Mouse (Mus musculus): ENCODE results near the gene Gpr107. TPM values are rescaled to one million over a fixed set of nuclear protein-coding genes. Genes with fewer than 3 reads are reported as not detected.
"Not testable (repeated sequence)": the region's sequence is repeated elsewhere in the genome, so short reads cannot be mapped to it uniquely, and the experiment has no call there.

Gene Gpr107
- polyA plus RNA-seq, 1 experiment from 2014 or later, result 9.8 TPM

DNA sequence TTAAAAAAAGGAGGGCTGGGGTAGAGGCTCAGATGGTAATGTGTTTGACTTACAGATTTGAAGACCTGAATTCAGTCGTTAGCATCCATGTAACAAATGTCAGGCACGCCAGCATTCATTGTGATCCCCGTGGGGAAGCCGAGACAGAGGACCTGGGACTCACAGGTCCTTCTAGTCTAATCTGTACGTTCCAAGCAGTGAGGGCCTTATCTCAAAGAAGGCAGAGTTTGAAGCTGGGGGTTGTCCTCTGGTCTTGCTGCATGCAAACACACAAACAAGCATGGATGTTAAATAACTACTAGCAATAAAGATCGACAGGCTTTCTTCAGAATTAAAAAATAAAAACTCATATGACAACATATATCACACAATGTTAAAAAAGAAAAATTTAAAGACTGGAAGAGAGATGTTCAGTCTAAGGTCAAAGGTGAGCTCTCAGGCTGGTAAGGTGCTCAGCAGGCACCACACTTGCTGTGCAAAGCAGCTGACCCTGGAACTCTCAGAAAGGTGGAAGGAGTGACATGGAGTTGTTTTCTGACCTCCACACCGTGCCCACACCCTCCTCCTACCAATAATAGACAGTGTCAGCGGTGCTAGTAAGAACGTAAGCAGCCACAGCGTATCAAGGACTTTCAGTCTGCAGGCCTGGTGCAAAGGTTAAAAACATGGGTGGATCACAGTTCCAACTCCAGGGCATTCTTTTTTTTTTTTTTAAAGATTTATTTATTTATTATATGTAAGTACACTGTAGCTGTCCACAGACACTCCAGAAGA is 8.2 kb downstream of the Gpr107 start:
- Histone ChIP-seq H3K4me3 (ENCODE audit: low read depth, low read length) (no peak overlapping the region), H3K4me1 (ENCODE audit: insufficient read depth) (peaks cover 23% of the 10 kb centered on the region), H3K27ac (ENCODE audit: low read depth) (no peak overlapping the region), H3K36me3 (replicated peaks; ENCODE audit: insufficient read depth, low read length) (no peaks in the 10 kb centered on the region; the same call in 1 of the 2 replicates), H3K9me3 (ENCODE audit: low read length) (no peaks in the 10 kb centered on the region), H3K4me2 (ENCODE audit: low read depth, low read length) (no peak overlapping the region), H3K27me3 (ENCODE audit: insufficient read depth, low read length) (no peaks in the 10 kb centered on the region), H3K9ac (replicated peaks) (no peak overlapping the region)
- ATAC-seq, result peak; percentile 51
- DNase-seq, result no peak
- TF ChIP-seq EP300 (IDR thresholded peaks at IDR 0.05; ENCODE audit: low read depth) (peak; percentile 54), CTCF (IDR thresholded peaks at IDR 0.05; ENCODE audit: low read depth) (no peak)
- 53% methylated on average over 10 of the region's 10 CpGs for WGBS (ENCODE audit: insufficient replicate concordance)

GRCm38 (mm10) chr2:31161620-31162019 is 9.5 kb downstream of the Gpr107 start:
- Histone ChIP-seq H3K9ac (replicated peaks) (no peak overlapping the region), H3K9me3 (ENCODE audit: low read length) (no peaks in the 10 kb centered on the region), H3K4me3 (ENCODE audit: low read depth, low read length) (no peak overlapping the region), H3K36me3 (replicated peaks; ENCODE audit: insufficient read depth, low read length) (no peaks in the 10 kb centered on the region; the same call in 1 of the 2 replicates), H3K4me1 (ENCODE audit: insufficient read depth) (peaks cover 26% of the 10 kb centered on the region), H3K4me2 (ENCODE audit: low read depth, low read length) (no peak overlapping the region), H3K27me3 (ENCODE audit: insufficient read depth, low read length) (no peaks in the 10 kb centered on the region), H3K27ac (ENCODE audit: low read depth) (no peak overlapping the region)
- DNase-seq, result no peak
- ATAC-seq, result no peak
- 73% methylated on average over 4 of the region's 4 CpGs for WGBS (ENCODE audit: insufficient replicate concordance)
- TF ChIP-seq CTCF (IDR thresholded peaks at IDR 0.05; ENCODE audit: low read depth), result no peak
- TF ChIP-seq EP300 (IDR thresholded peaks at IDR 0.05; ENCODE audit: low read depth), result no peak

- TF ChIP-seq CTCF (IDR thresholded peaks at IDR 0.05; ENCODE audit: low read depth) (no peak), EP300 (IDR thresholded peaks at IDR 0.05; ENCODE audit: low read depth) (no peak)
- ATAC-seq (no peak), DNase-seq (no peak)
- Histone ChIP-seq H3K4me2 (ENCODE audit: low read depth, low read length) (no peak overlapping the region), H3K9me3 (ENCODE audit: low read length) (no peaks in the 10 kb centered on the region), H3K4me3 (ENCODE audit: low read depth, low read length) (no peak overlapping the region), H3K36me3 (replicated peaks; ENCODE audit: insufficient read depth, low read length) (peaks cover 10% of the 10 kb centered on the region), H3K27ac (ENCODE audit: low read depth) (0 out of 2 replicates have a peak overlapping the region, but pooled peaks have one; percentile 16), H3K4me1 (ENCODE audit: insufficient read depth) (peaks cover 19% of the 10 kb centered on the region), H3K27me3 (ENCODE audit: insufficient read depth, low read length) (no peaks in the 10 kb centered on the region), H3K9ac (replicated peaks) (no peak overlapping the region)
- WGBS (ENCODE audit: insufficient replicate concordance), result 73% methylated on average over 11 of the region's 11 CpGs
Measured at GRCm38 (mm10) chr2:31163361-31164118, 11.4 kb downstream of the Gpr107 start.

GRCm38 (mm10) chr2:31164841-31165455 is 12.8 kb downstream of the Gpr107 start:
- no peak for DNase-seq
- ATAC-seq, result no peak
- Histone ChIP-seq H3K36me3 (replicated peaks; ENCODE audit: insufficient read depth, low read length) (peaks cover 22% of the 10 kb centered on the region), H3K4me1 (ENCODE audit: insufficient read depth) (peaks cover 12% of the 10 kb centered on the region), H3K27me3 (ENCODE audit: insufficient read depth, low read length) (no peaks in the 10 kb centered on the region), H3K27ac (ENCODE audit: low read depth) (peak overlapping the region; percentile 35; the same call in 1 of the 2 replicates), H3K4me2 (ENCODE audit: low read depth, low read length) (no peak overlapping the region), H3K9me3 (ENCODE audit: low read length) (no peaks in the 10 kb centered on the region), H3K9ac (replicated peaks) (no peak overlapping the region), H3K4me3 (ENCODE audit: low read depth, low read length) (no peak overlapping the region)
- TF ChIP-seq CTCF (IDR thresholded peaks at IDR 0.05; ENCODE audit: low read depth) (no peak), EP300 (IDR thresholded peaks at IDR 0.05; ENCODE audit: low read depth) (no peak)
- 47% methylated on average over 5 of the region's 5 CpGs for WGBS (ENCODE audit: insufficient replicate concordance)

DNA sequence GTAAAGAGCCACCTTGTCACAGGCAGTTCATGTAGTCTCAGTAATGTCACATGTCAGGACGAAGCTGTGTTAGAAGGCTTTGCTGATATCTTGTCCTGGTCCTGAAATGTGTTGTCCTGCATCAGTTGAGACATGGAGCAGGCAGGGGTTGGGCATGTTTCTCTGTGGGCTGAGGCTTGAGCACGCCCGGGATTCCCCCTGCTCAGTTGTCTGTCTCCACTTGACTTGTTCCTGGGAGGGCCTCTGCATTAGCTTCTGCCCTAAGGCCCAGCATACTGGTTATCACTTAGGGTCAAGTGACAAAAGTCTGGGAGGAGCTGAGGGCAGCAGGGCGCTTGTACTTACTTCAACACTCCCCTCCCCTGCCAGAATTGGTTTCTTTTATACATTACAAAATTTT is 13.4 kb downstream of the Gpr107 start:
- H3K9me3 ChIP-seq (ENCODE audit: low read length), result no peaks in the 10 kb centered on the region
- H3K36me3 ChIP-seq (replicated peaks; ENCODE audit: insufficient read depth, low read length), result peaks cover 27% of the 10 kb centered on the region
- no peak overlapping the region for H3K4me2 ChIP-seq (ENCODE audit: low read depth, low read length)
- H3K27me3 ChIP-seq (ENCODE audit: insufficient read depth, low read length), result no peaks in the 10 kb centered on the region
- peaks cover 9% of the 10 kb centered on the region; the same call in 1 of the 2 replicates for H3K4me1 ChIP-seq (ENCODE audit: insufficient read depth)
- DNase-seq, result no peak
- TF ChIP-seq EP300 (IDR thresholded peaks at IDR 0.05; ENCODE audit: low read depth) (no peak), CTCF (IDR thresholded peaks at IDR 0.05; ENCODE audit: low read depth) (no peak)
- H3K27ac ChIP-seq (ENCODE audit: low read depth), result peak overlapping the region; percentile 35; the same call in 1 of the 2 replicates
- peak; percentile 33; the same call in 1 of the 2 replicates for ATAC-seq
- 45% methylated on average over 4 of the region's 4 CpGs for WGBS (ENCODE audit: insufficient replicate concordance)
- no peak overlapping the region for H3K4me3 ChIP-seq (ENCODE audit: low read depth, low read length)
- no peak overlapping the region for H3K9ac ChIP-seq (replicated peaks)

DNA sequence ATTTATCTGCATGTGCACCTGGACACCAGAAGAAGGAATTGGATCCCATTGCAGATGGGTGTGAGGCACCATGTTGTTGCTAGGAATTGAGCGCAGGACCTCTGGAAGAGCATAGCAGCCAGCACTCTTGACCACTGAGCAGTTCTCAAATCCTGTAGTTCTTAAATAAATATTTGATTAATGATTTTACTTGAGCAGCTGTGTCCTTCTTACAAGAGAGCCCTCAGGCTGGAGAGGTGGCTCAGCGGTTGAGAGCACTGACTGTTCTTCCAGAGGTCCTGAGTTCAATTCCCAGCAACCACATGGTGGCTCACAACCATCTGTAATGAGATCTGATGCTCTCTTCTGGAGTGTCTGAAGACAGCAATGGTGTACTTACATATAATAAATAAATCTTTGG is 15.5 kb downstream of the Gpr107 start:
- peaks cover 40% of the 10 kb centered on the region for H3K36me3 ChIP-seq (replicated peaks; ENCODE audit: insufficient read depth, low read length)

More for the DNA sequence above, 15.5 kb downstream of the Gpr107 start:
- not testable (repeated sequence) for H3K9me3 ChIP-seq (ENCODE audit: low read length); H3K9ac ChIP-seq (replicated peaks); ATAC-seq; H3K27me3 ChIP-seq (ENCODE audit: insufficient read depth, low read length); H3K4me2 ChIP-seq (ENCODE audit: low read depth, low read length); H3K27ac ChIP-seq (ENCODE audit: low read depth); DNase-seq; H3K4me3 ChIP-seq (ENCODE audit: low read depth, low read length)
- peaks cover 18% of the 10 kb centered on the region for H3K4me1 ChIP-seq (ENCODE audit: insufficient read depth)
- 91% methylated on average over 2 of the region's 2 CpGs for WGBS (ENCODE audit: insufficient replicate concordance)

Data from liver, postnatal 0 days (tissue).